Mouse (Mus musculus) neutrophil, adult 5-6 weeks (primary cell): ENCODE measurements around the gene Fank1. TPM values are rescaled to one million over a fixed set of nuclear protein-coding genes. Genes with fewer than 3 reads are reported as not detected.
A peak's percentile ranks its signal among the peaks of the same experiment; 100 is the strongest.

ENCODE experiments used
- ATAC-seq: fragments of 151-379, 151-347 bp; 2 replicates; pipeline ENCODE4 v1.8.0; 2017; ENCODE audit warnings: mild to moderate bottlenecking, moderate TSS enrichment; ENCODE audit not compliant: insufficient number of reproducible peaks, poor library complexity, low FRiP score, severe bottlenecking; ENCODE audit errors: extremely low read depth
- total RNA-seq: library from RNA; stranded (forward); fragments of 200-1000 nt; gene quantifications from 2 replicates; pipeline ENCODE4 v1.2.3, GENCODE M21; 2017

The Fank1 gene
- not detected in 2 replicates for total RNA-seq

GRCm38 (mm10) chr7:133776626-133776996 lies at the start of gene Fank1:
Gene Fank1, plus strand, starts transcription at chr7:133776861.
- peak; percentile 69 for ATAC-seq

- ATAC-seq: no peak
Measured at GRCm38 (mm10) chr7:133727027-133727426, 49.6 kb upstream of the Fank1 start.

GRCm38 (mm10) chr7:133729351-133729750 lies 47.3 kb upstream of the Fank1 start:
- ATAC-seq: no peak

- no peak for ATAC-seq
Measured at GRCm38 (mm10) chr7:133730324-133731191, 46.1 kb upstream of the Fank1 start.

- no peak for ATAC-seq
Measured at GRCm38 (mm10) chr7:133731971-133732645, 44.6 kb upstream of the Fank1 start.

- ATAC-seq: no peak
Measured at GRCm38 (mm10) chr7:133740558-133740957, 36.1 kb upstream of the Fank1 start.

- no peak for ATAC-seq
Measured at GRCm38 (mm10) chr7:133742530-133743325, 33.9 kb upstream of the Fank1 start.

GRCm38 (mm10) chr7:133743611-133744010 lies 33.0 kb upstream of the Fank1 start:
- no peak for ATAC-seq

GRCm38 (mm10) chr7:133744209-133744608 lies 32.5 kb upstream of the Fank1 start:
- no peak for ATAC-seq

- no peak for ATAC-seq
Measured at GRCm38 (mm10) chr7:133744701-133745100, 32.0 kb upstream of the Fank1 start.

GRCm38 (mm10) chr7:133747372-133747771 lies 29.3 kb upstream of the Fank1 start:
- ATAC-seq: no peak

GRCm38 (mm10) chr7:133748753-133749152 lies 27.9 kb upstream of the Fank1 start:
- ATAC-seq: no peak

- ATAC-seq: no peak
Measured at GRCm38 (mm10) chr7:133750666-133751065, 26.0 kb upstream of the Fank1 start.

- no peak for ATAC-seq
Measured at GRCm38 (mm10) chr7:133751163-133751562, 25.5 kb upstream of the Fank1 start.

- ATAC-seq: no peak
Measured at GRCm38 (mm10) chr7:133757961-133758455, 18.7 kb upstream of the Fank1 start.

GRCm38 (mm10) chr7:133758716-133759115 lies 17.9 kb upstream of the Fank1 start:
- no peak for ATAC-seq

GRCm38 (mm10) chr7:133759611-133760353 lies 16.9 kb upstream of the Fank1 start:
- ATAC-seq: no peak

GRCm38 (mm10) chr7:133762696-133763095 lies 14.0 kb upstream of the Fank1 start:
- no peak for ATAC-seq

GRCm38 (mm10) chr7:133764425-133764824 lies 12.2 kb upstream of the Fank1 start:
- no peak for ATAC-seq
